Mouse (Mus musculus): ENCODE results near the gene Cdc42bpg.

GRCm38 (mm10) chr19:6313796-6314195 lies 7.5 kb downstream of the Cdc42bpg start:
- TF ChIP-seq CTCF (IDR thresholded peaks at IDR 0.05; ENCODE audit: low read depth, low read length) (no peak), POLR2A (IDR thresholded peaks at IDR 0.05; ENCODE audit: insufficient read depth, low read length) (no peak), EP300 (IDR thresholded peaks at IDR 0.05; ENCODE audit: insufficient read depth, low read depth, low read length) (no peak)

Data from ES-Bruce4 (cell line).